Mouse (Mus musculus): Measurements from ENCODE around the gene Fam114a1.

- no peak for TF ChIP-seq CTCF (IDR thresholded peaks at IDR 0.05; ENCODE audit: low read depth)
- no peak for TF ChIP-seq EP300 (IDR thresholded peaks at IDR 0.05; ENCODE audit: low read depth)
Observed at GRCm38 (mm10) chr5:64960857-64961391, 8.9 kb upstream of the Fam114a1 start.

Measured in liver, embryonic 14.5 days (tissue).